Mouse (Mus musculus) lung, postnatal 10 days (tissue): ENCODE measurements around the gene Cntnap4.

Source experiments
- DNase-seq: peaks from one replicate; pipeline ENCODE4 v3.0.0; 2021

Gene Cntnap4

GRCm38 (mm10) chr8:112569471-112570141 lies at the start of gene Cntnap4:
Gene Cntnap4, plus strand, starts transcription at chr8:112570043.
- no peak for DNase-seq

DNA sequence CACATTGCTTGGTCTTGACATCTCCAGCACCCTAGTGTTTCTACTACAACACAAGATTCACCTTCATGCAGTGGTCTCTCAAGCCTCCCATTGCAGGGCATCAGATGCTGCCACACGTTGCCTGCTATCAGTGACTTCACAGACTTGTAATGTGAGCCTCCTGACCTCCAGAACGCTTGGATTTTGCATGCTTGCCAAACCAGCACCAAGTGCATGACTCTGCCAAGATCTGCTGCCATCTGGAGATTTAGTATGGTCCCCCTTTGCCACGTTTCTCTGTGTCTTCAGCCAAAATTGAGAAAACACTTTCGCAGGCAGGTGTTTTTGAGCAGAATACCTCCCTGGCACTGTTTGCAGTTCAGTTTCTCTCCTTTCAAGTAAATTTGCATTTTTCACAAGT lies 12.5 kb upstream of the Cntnap4 start:
- no peak for DNase-seq

DNA sequence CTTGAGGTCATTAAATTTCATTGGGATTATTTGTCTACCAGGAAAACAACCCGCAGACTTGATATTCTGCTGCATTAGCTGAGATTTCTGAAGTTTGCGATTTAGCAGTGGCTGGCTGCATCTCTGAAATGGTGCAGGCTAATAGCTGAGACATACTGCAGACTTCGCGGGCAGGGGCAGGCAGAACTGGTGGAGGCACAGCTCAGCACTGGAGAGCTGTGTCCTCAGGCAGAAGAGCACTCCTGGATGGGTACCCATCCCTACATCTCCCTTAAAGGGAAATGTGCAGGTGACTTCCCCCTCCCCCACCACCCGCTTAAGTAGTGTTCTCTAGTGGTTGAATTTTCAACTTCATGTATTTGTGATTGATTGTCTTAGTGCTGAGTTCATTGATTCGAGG lies 698 bp downstream of the Cntnap4 start:
- DNase-seq: no peak

DNA sequence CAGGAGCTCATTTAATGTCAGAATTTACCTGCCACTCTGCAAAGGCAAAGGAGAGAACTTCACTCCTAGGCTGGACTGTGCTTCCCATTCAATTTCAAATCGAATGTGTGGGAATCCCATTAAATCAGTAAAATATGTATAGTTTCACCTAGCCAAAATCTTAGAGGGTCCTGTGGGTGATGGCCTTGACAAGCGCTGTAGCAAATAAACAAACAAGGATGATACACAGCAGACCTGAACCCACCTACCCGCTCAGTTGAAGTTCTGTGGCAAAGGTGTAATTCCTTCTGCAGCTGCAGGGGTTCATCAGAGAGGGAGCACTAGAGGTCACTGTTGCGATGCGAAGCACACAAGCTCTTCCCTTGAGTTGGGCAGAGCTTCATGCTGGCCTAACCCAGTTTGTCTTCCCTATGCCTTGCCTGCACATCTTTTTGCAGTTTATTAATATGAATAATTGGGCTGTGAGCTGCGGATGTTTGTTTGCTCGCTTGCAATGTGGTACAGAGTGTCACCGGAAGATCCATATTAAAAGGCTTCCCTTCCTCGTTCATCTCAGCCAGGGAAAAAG lies 1.6 kb downstream of the Cntnap4 start:
- DNase-seq: peak; percentile 12

DNA sequence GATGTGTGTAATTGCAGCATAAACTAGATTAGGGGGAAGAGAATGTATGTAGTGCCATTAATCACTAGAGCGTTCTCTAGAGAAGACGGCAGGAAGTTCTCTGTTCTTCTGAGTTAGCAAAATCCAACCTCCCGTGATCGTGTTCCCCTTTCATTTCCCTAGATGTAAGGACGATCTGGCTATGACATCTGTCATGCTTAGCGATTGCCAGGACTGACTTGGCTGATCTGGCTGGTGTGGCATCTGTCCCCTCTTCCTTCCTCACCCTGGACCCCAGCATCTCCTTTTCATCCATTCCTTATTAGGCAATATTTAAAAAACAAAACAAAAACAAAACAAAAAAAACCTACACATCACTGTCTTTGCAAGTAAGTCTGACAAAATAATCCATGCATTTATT lies 11.6 kb downstream of the Cntnap4 start:
- DNase-seq: no peak

GRCm38 (mm10) chr8:112583440-112583839 lies 13.6 kb downstream of the Cntnap4 start:
- DNase-seq: no peak

GRCm38 (mm10) chr8:112588357-112589051 lies 18.7 kb downstream of the Cntnap4 start:
- DNase-seq: no peak

GRCm38 (mm10) chr8:112589052-112589389 lies 19.2 kb downstream of the Cntnap4 start:
- no peak for DNase-seq

GRCm38 (mm10) chr8:112596023-112596776 lies 26.4 kb downstream of the Cntnap4 start:
- DNase-seq: no peak

DNA sequence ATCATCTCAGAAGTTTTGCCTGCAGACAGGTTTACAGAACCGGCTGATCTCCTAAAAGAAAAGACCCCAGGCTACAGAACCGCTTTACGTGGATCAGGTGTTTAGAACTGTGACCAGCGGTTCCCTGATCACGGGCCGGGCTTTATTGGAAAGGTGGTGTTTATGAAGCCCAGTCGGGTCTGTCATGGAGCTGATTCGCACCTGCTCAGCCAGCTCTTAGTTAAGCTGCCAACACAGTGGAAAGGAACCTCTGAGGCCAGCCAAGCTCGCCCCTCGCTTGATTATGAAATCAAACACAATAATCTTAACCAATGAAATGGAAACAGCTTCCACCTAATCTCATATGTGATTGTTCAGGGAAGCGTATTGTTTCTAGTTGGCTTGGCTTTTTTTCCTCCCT lies 30.1 kb downstream of the Cntnap4 start:
- DNase-seq: no peak

- DNase-seq: no peak
These were observed 31.3 kb downstream of the Cntnap4 start for GRCm38 (mm10) chr8:112601150-112601549.

- no peak for DNase-seq
These were observed 40.3 kb downstream of the Cntnap4 start for GRCm38 (mm10) chr8:112610121-112610520.

DNA sequence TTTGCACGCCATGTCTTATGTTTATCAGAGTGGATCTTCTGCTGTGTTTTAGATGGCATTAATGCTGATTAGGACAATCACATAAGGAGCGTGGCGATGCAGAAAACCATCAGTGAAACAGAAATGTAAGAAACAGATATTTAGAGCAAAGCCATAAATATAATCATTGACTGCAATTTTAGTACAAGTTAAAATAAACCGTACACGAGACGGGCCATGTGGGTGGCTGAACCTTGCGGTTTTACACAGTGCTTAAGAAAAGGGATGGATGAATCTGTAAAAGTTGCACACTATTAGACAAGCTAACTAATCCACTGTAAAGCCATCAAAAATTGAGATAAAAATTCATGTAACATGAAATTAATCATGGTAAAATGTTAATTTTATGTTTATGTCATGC lies 58.9 kb downstream of the Cntnap4 start:
- DNase-seq: no peak

DNA sequence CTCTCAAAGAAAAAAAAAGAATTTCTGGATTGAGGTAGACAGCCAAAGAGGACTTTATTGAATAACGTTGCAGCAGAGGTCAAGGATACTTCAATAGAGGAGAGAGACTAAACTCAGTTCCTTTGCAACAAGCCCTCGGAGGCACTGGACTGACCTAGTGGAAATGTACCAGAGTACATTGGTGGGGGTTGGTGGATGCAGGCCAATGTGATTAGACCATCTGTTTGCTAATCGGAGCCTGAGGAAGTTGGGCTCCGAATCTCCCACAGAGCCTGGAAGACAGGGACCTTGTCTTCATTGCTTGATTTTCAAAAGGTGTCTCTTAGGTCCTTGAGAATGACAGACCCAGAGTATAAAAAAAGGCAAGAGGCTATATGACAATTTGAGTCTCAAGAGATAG lies 82.8 kb downstream of the Cntnap4 start:
- DNase-seq: no peak

GRCm38 (mm10) chr8:112653276-112653675 lies 83.4 kb downstream of the Cntnap4 start:
- no peak for DNase-seq

DNA sequence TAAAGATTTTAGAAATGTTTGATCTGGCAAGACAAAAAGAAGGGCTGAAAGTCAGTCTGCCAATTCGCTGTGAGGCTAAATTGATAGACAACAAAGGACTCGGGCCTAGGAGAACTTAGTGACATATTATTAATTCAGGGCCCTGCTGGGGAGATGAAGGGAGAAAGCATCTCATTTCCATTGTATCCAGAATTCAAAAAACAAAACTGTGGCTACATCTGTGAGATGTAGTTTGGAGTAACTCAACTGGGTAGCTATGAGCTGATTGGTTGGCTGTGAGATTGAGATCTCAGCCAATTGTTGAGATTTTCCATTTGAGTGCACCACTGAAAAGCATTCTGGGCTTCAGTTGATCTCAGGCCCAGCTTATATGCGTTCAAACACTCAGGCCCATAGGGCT lies 84.2 kb downstream of the Cntnap4 start:
- no peak for DNase-seq

DNA sequence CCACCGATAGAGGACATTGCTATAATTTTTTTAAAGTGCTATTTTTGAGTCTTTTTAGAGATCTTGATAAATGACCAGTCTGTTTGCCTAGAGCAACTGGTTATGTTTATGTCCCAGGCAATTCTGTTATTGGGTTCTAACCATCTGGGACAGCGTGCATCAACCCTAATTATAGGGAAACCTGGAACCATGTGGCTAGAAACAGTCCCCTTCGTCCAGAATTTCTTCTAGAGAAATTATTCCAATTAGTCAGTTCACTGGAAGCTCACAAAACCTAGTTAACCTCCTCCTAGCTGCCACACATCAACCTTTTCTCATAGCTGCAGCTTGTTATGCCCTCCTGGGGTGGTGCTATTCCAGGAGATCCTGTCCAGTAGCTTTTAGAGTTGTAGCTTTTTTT lies 94.2 kb downstream of the Cntnap4 start:
- no peak for DNase-seq

- DNase-seq: no peak
These were observed 104.8 kb downstream of the Cntnap4 start for GRCm38 (mm10) chr8:112674671-112675070.

GRCm38 (mm10) chr8:112681757-112682156 lies 111.9 kb downstream of the Cntnap4 start:
- DNase-seq: no peak

- no peak for DNase-seq
These were observed 125.9 kb downstream of the Cntnap4 start for GRCm38 (mm10) chr8:112695708-112696107.

DNA sequence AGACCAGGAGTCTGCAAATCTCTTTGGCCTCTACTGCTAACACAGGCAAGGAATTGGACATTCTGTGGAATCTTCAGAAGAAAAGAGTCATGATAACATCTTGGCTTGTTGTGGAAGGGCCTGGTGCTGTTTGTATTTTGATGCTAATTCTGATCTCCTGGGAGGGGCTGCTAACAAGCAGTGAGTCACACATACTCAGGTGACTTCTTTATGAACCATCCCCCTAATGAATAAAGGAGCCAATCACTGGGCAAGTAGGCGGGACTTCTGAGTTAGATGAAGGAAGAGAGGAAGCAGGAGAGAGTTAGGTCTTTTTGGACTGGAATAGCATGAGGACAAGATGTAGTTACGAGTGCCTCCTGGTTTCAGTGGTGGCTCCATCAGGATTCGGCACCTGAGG lies 128.3 kb downstream of the Cntnap4 start:
- no peak for DNase-seq

DNA sequence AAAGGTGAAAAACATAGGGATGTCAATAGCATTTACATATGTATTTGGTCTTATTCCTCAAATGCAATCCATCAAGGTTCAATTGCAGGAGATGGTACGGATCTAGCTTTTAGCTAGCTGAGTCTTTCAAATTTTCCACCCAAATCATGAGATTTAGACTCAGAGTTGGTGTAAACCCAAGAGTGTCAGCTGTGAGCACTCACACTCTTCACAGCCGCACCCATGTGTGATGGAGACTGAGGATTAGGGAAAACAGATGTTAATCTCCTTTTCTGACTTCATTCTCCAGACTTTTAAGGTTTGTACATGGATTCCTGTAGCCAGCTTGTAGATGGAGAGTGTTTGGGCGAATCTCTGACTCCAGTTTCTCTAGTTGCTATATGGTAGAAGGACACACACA lies 147.1 kb downstream of the Cntnap4 start:
- no peak for DNase-seq

DNA sequence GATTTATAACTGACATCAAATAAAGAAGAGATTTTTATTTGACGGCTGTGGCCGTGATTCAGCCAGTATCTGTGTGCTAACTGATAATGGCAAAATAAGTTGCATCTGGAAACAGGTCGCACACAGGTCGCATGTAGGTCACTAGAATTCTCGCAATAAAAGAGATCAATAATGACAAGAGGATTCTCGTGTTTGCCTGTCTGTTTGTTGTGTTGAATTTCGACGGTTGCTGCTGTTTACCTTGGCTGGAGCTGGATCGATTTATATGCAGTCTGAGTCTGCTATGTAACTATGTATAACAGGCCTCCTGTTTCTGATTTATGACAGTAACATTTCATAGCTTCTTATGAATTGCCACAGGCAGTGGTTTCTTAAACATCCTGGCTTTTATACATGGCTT lies 155.1 kb downstream of the Cntnap4 start:
- no peak for DNase-seq
